Mouse (Mus musculus): ENCODE measurements at regions not wholly inside any gene's neighbourhood (a gene's known extent, or its start where the extent isn't known, plus 50 kb on each side); places are given as distances from the start of the nearest gene placed in this dataset.

DNA sequence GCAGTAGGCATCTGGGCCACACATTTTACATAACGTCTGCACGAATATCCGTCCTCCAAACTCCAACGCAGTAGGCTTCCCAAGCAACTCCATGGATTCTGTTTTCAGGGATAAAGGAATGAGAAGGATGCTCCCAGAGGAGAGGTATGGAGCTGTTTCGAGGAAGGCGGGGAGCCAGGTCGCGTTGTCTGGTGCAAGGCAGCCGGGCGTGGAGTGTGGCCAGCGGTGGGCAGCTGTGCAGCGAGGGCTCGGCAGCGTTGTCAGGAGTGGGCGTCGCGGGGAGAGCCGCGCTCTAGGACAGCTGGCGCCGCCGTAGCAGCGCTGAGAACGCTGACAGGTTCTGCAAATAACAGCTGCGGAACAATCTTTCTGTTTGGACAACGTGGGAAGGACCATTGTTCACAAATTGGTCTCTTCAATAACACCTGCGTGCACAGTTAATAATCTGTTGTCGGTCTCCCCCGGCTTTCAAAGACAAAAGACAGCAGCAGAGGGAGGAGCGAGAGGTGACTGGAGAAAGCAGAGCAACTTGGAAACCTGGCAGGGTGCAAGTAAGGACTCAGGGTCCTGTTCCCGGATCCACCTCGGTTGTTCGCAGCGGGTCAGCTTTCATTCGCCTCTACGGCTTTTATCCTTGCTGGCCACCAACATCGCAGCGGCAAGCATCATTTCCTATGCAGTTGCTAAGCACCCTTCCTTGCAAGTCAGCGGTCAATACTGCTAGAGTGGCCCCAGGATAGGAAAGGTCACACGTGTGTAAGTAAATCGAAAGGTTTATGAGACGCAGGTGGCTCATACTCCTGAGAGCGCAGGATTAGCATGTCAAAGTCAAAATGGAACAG lies 83.0 kb upstream of the Dlx2 start:
- no peaks in the 10 kb centered on the region for H3K9me3 ChIP-seq (replicated peaks; ENCODE audit: control insufficient read depth, low read length, poor library complexity, severe bottlenecking)
- H3K36me3 ChIP-seq (ENCODE audit: control insufficient read depth, insufficient read depth, low read length), result no peaks in the 10 kb centered on the region
- under 1% methylated on average over 43 of the region's 43 CpGs for WGBS
- peak overlapping the region; percentile 77 for H3K4me2 ChIP-seq (ENCODE audit: low read length)
- H3K4me3 ChIP-seq (ENCODE audit: low read depth, low read length), result peak overlapping the region; percentile 44
- ATAC-seq, result peak; percentile 47
- peaks cover 33% of the 10 kb centered on the region for H3K4me1 ChIP-seq (ENCODE audit: control insufficient read depth, insufficient read depth, low read length)
- H3K27me3 ChIP-seq (ENCODE audit: control insufficient read depth, insufficient read depth, low read depth, low read length), result no peaks in the 10 kb centered on the region
- peak overlapping the region; percentile 71 for H3K27ac ChIP-seq (ENCODE audit: low read length)
- peak overlapping the region; percentile 71 for H3K9ac ChIP-seq (ENCODE audit: low read depth, low read length)

DNA sequence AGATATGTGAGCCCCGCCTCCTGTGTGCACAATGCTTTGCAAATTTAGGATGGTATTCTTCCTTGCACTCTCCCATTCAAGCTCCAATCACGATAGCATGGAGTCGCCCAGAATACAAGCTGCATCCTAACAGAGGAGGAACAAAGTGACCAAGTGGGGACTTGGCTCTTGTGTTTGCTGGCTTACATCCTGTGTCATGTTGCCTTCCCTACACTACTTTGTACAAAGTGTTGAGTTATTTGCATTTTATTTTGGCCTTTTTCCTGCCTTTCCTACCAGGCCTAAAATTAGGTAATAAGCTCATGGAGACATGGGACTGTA lies 83.5 kb upstream of the Dlx2 start:
- 3% methylated on average over 3 of the region's 3 CpGs for WGBS
- no peaks in the 10 kb centered on the region for H3K9me3 ChIP-seq (replicated peaks; ENCODE audit: control insufficient read depth, low read length, poor library complexity, severe bottlenecking)

DNA sequence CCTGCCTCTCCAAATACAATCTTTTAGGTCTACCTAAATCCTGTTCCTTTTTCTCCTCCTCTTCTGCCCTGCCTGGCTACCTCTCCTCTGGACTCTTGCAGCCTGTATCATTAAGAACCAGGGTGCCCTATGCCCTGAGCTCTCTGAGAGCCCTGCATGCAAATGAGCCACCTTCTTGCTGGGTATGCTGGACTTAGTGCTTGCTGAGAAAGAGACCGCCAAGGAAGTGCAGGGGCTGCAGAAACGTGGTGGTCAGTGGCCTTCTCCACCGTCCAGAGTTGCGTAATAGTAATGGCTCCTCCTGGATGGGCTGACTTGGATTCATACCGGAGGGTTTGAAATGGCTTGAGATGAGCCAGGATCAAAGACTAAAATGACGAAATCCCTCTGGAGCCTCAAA lies 86.9 kb upstream of the Dlx2 start:
- Histone ChIP-seq H3K27ac (ENCODE audit: low read length) (no peak overlapping the region), H3K4me2 (ENCODE audit: low read length) (no peak overlapping the region), H3K9ac (ENCODE audit: low read depth, low read length) (no peak overlapping the region), H3K9me3 (replicated peaks; ENCODE audit: control insufficient read depth, low read length, poor library complexity, severe bottlenecking) (no peaks in the 10 kb centered on the region), H3K36me3 (ENCODE audit: control insufficient read depth, insufficient read depth, low read length) (no peaks in the 10 kb centered on the region), H3K4me3 (ENCODE audit: low read depth, low read length) (no peak overlapping the region), H3K27me3 (ENCODE audit: control insufficient read depth, insufficient read depth, low read depth, low read length) (no peaks in the 10 kb centered on the region), H3K4me1 (ENCODE audit: control insufficient read depth, insufficient read depth, low read length) (peaks cover 25% of the 10 kb centered on the region)
- 77% methylated on average over 6 of the region's 6 CpGs for WGBS
- ATAC-seq, result no peak

More for the DNA sequence above, 83.5 kb upstream of the Dlx2 start:
- Histone ChIP-seq H3K9ac (ENCODE audit: low read depth, low read length) (peak overlapping the region; percentile 71; the same call in 1 of the 2 replicates), H3K36me3 (ENCODE audit: control insufficient read depth, insufficient read depth, low read length) (no peaks in the 10 kb centered on the region), H3K27ac (ENCODE audit: low read length) (peak overlapping the region; percentile 71; the same call in 1 of the 2 replicates), H3K27me3 (ENCODE audit: control insufficient read depth, insufficient read depth, low read depth, low read length) (no peaks in the 10 kb centered on the region), H3K4me3 (ENCODE audit: low read depth, low read length) (peak overlapping the region; percentile 44), H3K4me1 (ENCODE audit: control insufficient read depth, insufficient read depth, low read length) (peaks cover 33% of the 10 kb centered on the region), H3K4me2 (ENCODE audit: low read length) (peak overlapping the region; percentile 77)
- peak; percentile 18 for ATAC-seq

DNA sequence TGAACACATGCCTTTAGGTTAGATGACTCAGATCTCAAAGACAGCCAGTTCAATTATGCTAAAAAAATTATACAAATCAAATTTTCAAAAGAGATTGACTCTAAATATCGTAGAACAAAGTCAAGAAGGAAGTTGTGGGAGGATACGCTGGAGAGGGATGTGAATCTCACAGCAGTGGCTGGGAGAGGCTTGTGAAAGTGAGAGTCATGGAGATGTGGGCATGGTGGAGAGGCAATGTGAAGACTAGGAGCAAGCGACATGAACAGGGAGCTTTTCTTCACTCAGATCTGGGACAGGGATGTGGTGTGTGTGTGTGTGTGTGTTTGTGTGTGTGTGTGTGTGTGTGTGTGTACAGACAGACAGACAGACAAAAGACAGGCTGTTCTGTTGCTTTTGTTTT lies 87.9 kb upstream of the Dlx2 start:
- Histone ChIP-seq H3K9me3 (replicated peaks; ENCODE audit: control insufficient read depth, low read length, poor library complexity, severe bottlenecking) (no peaks in the 10 kb centered on the region), H3K4me2 (ENCODE audit: low read length) (no peak overlapping the region), H3K27me3 (ENCODE audit: control insufficient read depth, insufficient read depth, low read depth, low read length) (no peaks in the 10 kb centered on the region), H3K4me3 (ENCODE audit: low read depth, low read length) (no peak overlapping the region), H3K4me1 (ENCODE audit: control insufficient read depth, insufficient read depth, low read length) (peaks cover 17% of the 10 kb centered on the region), H3K27ac (ENCODE audit: low read length) (no peak overlapping the region), H3K36me3 (ENCODE audit: control insufficient read depth, insufficient read depth, low read length) (no peaks in the 10 kb centered on the region), H3K9ac (ENCODE audit: low read depth, low read length) (no peak overlapping the region)
- ATAC-seq, result no peak
- 91% methylated on average over 3 of the region's 3 CpGs for WGBS

DNA sequence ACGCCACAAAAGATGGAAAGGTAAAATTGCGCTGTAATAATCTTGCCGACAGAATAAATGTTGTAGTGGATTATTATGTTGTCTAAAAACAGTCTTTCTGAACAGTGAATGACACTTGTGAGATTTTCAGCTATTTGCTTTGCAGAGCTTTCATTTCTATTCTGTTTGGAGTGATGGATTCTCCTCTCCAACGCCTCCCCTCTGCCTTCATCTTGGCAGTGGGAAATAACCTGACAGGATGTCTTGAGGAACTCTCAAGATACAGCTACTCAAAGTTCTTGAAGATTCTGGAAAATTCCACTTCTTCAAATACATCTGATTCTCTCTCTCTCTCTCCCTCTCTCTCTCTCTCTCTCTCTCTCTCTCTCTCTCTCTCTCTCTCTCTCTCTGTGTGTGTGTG lies 89.6 kb upstream of the Dlx2 start:
- WGBS, result 69% methylated on average over 4 of the region's 4 CpGs
- no peak for ATAC-seq

DNA sequence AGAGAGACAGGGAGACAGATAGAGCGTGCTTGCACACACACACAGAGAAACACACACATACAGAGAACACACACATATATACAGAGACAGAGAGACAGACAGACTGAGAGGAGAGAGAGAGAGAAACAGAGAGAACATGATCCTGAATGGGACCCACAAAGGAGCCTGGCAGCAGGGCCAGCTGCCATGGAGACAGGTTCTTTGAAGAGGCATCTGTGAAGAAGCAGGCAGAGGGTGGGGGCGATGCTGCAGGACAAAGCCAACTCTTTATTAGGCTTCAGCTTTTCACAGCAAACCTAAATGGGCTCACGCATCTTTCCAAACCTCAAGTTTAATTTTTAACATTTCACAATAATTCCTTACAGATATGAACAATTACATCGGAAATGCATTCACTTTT lies 90.0 kb upstream of the Dlx2 start:
- Histone ChIP-seq H3K9me3 (replicated peaks; ENCODE audit: control insufficient read depth, low read length, poor library complexity, severe bottlenecking) (peaks cover 6% of the 10 kb centered on the region; the same call in 1 of the 2 replicates), H3K27me3 (ENCODE audit: control insufficient read depth, insufficient read depth, low read depth, low read length) (no peaks in the 10 kb centered on the region), H3K36me3 (ENCODE audit: control insufficient read depth, insufficient read depth, low read length) (no peaks in the 10 kb centered on the region), H3K9ac (ENCODE audit: low read depth, low read length) (no peak overlapping the region), H3K4me1 (ENCODE audit: control insufficient read depth, insufficient read depth, low read length) (peaks cover 11% of the 10 kb centered on the region), H3K4me2 (ENCODE audit: low read length) (peak overlapping the region; percentile 4; the same call in 1 of the 2 replicates), H3K4me3 (ENCODE audit: low read depth, low read length) (no peak overlapping the region), H3K27ac (ENCODE audit: low read length) (peak overlapping the region; percentile 44; the same call in 1 of the 2 replicates)
- WGBS, result 20% methylated on average over 4 of the region's 4 CpGs
- ATAC-seq, result peak; percentile 82; the same call in 1 of the 2 replicates

More for the DNA sequence above, 89.6 kb upstream of the Dlx2 start:
- H3K9ac ChIP-seq (ENCODE audit: low read depth, low read length), result no peak overlapping the region
- no peak overlapping the region for H3K4me2 ChIP-seq (ENCODE audit: low read length)
- peaks cover 2% of the 10 kb centered on the region; the same call in 1 of the 2 replicates for H3K9me3 ChIP-seq (replicated peaks; ENCODE audit: control insufficient read depth, low read length, poor library complexity, severe bottlenecking)
- no peaks in the 10 kb centered on the region for H3K36me3 ChIP-seq (ENCODE audit: control insufficient read depth, insufficient read depth, low read length)
- no peak overlapping the region for H3K4me3 ChIP-seq (ENCODE audit: low read depth, low read length)
- peak overlapping the region; percentile 30; the same call in 1 of the 2 replicates for H3K27ac ChIP-seq (ENCODE audit: low read length)
- H3K4me1 ChIP-seq (ENCODE audit: control insufficient read depth, insufficient read depth, low read length), result peaks cover 11% of the 10 kb centered on the region
- H3K27me3 ChIP-seq (ENCODE audit: control insufficient read depth, insufficient read depth, low read depth, low read length), result no peaks in the 10 kb centered on the region

DNA sequence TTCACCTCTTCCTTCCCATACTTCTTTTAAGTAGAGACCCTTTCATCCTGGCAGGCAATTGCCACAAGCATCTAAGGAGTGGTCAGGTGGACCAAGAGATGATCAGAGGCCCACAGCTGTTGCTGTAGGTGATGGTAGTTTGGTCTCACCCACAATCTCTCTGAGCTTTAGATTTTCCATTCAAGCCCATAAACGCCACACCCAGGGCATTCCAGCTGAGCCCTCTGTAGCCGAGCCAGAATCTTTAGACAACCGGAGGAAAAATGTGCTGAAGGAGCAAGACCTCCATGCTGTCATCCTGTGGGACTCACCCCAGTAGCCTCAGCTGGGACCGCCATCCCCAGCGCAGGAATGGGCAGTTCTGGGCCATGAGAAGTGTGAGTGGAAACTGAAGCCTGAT lies 93.7 kb upstream of the Dlx2 start:
- Histone ChIP-seq H3K4me2 (ENCODE audit: low read length) (no peak overlapping the region), H3K27me3 (ENCODE audit: control insufficient read depth, insufficient read depth, low read depth, low read length) (no peaks in the 10 kb centered on the region), H3K9ac (ENCODE audit: low read depth, low read length) (no peak overlapping the region), H3K36me3 (ENCODE audit: control insufficient read depth, insufficient read depth, low read length) (no peaks in the 10 kb centered on the region), H3K9me3 (replicated peaks; ENCODE audit: control insufficient read depth, low read length, poor library complexity, severe bottlenecking) (peaks cover 7% of the 10 kb centered on the region; the same call in 1 of the 2 replicates), H3K4me1 (ENCODE audit: control insufficient read depth, insufficient read depth, low read length) (peaks cover 11% of the 10 kb centered on the region), H3K4me3 (ENCODE audit: low read depth, low read length) (no peak overlapping the region), H3K27ac (ENCODE audit: low read length) (no peak overlapping the region)
- ATAC-seq, result no peak
- 93% methylated on average over 5 of the region's 5 CpGs for WGBS

DNA sequence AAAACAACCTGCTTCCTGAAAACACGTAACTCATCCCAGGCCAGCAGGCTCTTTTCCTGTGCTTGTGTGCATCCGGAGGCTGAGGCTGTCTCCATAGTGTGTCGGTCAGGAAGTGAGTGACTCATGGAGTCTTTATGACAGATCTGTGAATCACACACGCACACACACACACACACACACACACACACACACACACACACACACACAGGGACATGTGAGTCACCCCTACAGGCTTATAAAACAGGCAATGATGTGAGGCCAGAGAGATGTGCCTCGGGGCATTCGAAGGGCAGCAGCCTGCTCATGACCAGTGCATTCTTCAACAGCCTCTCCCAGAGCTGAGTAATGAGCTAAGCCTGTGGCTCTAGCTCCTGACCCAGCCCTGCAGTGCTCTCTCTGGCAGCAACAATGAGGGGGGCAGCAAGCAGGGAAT lies 97.5 kb upstream of the Dlx2 start:
- peaks cover 7% of the 10 kb centered on the region; the same call in 1 of the 2 replicates for H3K9me3 ChIP-seq (replicated peaks; ENCODE audit: control insufficient read depth, low read length, poor library complexity, severe bottlenecking)
- no peaks in the 10 kb centered on the region for H3K36me3 ChIP-seq (ENCODE audit: control insufficient read depth, insufficient read depth, low read length)
- whole genome bisulfite sequencing, result 76% methylated on average over 6 of the region's 6 CpGs
- H3K27ac ChIP-seq (ENCODE audit: low read length), result no peak overlapping the region
- ATAC-seq, result no peak
- no peak overlapping the region for H3K4me2 ChIP-seq (ENCODE audit: low read length)
- no peaks in the 10 kb centered on the region for H3K27me3 ChIP-seq (ENCODE audit: control insufficient read depth, insufficient read depth, low read depth, low read length)
- H3K9ac ChIP-seq (ENCODE audit: low read depth, low read length), result no peak overlapping the region
- H3K4me3 ChIP-seq (ENCODE audit: low read depth, low read length), result no peak overlapping the region
- H3K4me1 ChIP-seq (ENCODE audit: control insufficient read depth, insufficient read depth, low read length), result no peaks in the 10 kb centered on the region; the same call in 1 of the 2 replicates

DNA sequence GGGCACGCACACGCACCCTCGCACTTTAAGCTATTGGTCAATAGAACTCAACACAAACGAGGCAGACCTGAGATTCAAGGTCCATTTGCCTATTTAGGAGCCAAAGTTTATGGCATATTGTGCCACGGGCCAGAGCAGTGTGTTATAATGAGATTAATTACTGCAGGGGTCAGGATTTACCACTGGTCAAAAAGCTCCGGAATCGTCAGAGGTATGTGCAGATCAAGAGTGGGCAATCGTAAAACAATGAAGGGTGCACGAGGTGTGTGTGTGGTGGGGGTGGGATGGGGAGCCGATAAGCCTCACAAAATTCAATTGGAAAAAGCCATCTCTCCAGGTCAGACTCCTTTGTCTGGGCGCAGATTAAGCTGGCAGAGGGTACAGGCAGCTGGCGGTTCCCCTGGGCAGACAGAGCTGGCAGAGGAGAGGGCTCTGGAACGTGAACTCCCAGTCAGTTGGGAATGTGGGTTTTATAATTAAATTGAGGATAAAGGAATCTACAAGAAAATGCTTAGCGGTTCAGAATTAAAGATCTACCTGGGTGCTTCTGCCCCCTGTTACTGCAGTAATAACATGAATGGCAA lies 97.4 kb upstream of the Itga6 start:
- no peaks in the 10 kb centered on the region for H3K36me3 ChIP-seq (ENCODE audit: control insufficient read depth, insufficient read depth, low read length)
- no peak overlapping the region for H3K4me3 ChIP-seq (ENCODE audit: low read depth, low read length)
- H3K9me3 ChIP-seq (replicated peaks; ENCODE audit: control insufficient read depth, low read length, poor library complexity, severe bottlenecking), result no peaks in the 10 kb centered on the region
- peaks cover 15% of the 10 kb centered on the region for H3K4me1 ChIP-seq (ENCODE audit: control insufficient read depth, insufficient read depth, low read length)
- H3K4me2 ChIP-seq (ENCODE audit: low read length), result no peak overlapping the region
- no peak overlapping the region for H3K9ac ChIP-seq (ENCODE audit: low read depth, low read length)
- no peaks in the 10 kb centered on the region for H3K27me3 ChIP-seq (ENCODE audit: control insufficient read depth, insufficient read depth, low read depth, low read length)
- ATAC-seq, result no peak
- H3K27ac ChIP-seq (ENCODE audit: low read length), result no peak overlapping the region
- WGBS, result 54% methylated on average over 14 of the region's 14 CpGs
